Mouse (Mus musculus) layer of hippocampus, adult 9-10 months (tissue): ENCODE measurements around the gene Crebrf.

Experiments used
- DNase-seq: peaks from one replicate; pipeline ENCODE4 v3.0.0; 2022; ENCODE audit warnings: low spot score

The Crebrf gene

DNA sequence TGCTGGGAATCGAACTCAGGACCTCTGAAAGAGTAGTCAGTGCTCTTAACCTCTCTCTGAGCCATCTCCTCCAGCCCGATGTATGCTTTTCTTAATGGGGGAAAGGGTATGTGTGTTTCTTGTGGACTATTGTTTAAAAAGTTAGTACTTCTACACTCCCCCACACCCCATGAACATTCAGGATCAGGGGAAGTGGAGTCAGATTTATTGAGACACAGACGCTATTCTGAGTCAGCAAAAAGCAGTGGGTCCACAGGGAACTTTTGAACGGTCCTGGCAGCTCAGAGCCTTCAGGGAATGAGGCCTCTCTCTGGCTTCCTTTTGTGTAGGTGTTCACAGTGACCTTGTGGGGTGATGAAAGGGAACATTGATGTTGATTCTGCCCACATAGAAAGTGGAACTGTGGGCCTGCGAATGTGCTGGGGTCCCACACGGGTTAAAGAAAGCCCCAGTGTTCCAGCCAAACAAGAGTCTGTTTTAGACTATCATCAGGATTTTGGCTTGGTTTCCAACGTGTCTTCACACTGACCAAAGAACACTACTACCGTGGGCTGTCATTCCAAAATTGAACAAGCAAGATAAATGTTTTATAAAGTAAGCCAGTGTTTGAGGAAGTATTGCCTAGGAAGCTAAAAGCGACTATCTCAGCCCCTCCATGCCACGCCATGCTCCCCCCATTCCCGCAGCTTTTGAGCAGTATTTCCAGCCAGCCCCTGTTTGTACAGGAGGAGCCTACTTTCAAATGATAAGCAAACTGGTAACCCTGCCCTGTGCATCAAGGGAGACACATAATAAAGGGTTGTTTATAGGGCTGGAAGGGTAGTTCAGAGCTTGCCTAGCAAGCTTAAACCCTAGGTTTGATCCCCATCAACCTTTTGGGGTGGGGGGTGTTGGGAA, 9.7 kb upstream of the Crebrf start:
- DNase-seq, result no peak

DNA sequence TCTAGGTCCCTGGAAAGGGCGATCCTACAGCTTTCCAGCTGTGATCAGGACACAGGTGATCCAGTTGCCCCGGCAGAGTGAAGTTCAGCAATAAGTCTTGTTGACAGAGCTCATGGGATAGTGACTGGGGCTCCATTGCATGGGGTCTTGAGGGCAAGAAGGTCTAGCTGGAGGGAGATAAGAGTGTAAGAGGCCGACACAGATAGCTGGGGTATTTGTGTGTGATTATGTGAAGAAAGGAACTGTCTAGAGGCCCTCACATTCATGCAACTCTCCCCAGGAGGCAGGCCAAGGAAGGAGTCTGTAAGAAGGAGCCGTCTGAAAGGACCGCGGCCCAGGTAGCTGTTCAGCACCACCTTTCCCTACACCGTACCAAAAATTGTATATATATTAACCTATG, 8.4 kb upstream of the Crebrf start:
- DNase-seq, result no peak

DNA sequence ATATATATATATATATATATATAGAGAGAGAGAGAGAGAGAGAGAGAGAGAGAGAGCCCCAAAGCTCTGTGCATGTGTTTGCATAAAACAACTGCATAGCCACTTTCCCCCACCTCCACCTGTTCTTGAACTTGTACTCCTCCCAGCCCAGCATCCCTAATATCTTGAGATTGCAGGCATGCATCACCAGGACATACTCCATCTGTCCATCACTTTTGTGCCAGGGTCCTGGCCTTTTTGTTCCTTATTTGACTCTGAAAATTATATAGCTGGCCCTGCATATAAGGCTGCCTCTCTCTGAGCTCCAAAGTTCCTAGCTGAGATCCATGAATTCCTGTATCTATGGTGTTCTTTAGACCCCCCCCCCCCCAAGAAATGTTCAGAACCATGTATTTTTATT, 7.0 kb upstream of the Crebrf start:
- DNase-seq, result no peak

DNA sequence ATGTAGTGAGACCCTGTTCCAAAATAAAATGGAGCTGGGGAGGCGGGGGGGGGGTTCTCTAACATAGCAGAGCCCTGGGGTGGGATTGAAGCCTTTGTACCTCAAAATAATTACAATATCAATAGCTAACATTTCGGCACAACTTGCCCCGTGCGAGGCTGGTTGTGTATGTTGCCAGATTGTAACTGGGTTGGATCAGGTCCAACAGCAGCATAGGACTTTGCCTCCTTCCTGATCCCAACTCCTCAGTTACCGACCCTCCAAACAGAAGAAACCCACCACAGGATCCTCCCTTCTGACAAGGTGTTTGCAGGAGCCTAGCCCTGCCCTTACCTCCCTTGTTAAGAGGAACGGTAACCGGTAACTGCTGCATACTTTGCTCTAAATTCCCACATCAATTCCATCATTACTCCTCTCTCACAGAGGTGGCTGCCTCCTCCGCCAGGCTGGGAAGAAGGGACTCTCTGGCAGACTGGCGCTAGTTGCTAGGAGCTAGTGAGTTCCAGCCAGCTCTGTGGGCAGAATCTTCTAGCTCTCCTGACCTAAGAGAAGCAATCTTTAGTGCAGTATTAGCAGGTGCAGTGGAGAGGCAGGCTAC, 6.4 kb upstream of the Crebrf start:
- DNase-seq, result no peak

DNA sequence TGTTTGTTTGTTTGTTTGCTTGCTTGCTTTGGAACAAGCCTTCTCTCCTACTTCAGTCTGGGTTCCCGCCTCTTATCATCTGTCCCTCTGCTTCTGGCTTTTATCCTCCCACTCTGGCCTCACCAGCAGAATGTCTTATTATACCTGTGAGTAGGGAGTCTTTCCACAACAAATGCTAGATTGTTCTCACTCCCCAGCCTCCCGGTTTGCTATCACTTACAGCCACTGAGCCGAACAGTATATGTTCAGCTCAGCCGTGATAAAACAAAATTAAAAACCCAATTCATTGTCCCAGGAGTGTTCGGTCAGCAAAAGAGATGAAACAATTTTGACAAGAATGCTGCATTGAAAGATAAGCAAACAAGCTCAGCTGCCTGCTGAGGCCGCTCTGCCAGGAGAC, 5.4 kb upstream of the Crebrf start:
- DNase-seq, result no peak

DNA sequence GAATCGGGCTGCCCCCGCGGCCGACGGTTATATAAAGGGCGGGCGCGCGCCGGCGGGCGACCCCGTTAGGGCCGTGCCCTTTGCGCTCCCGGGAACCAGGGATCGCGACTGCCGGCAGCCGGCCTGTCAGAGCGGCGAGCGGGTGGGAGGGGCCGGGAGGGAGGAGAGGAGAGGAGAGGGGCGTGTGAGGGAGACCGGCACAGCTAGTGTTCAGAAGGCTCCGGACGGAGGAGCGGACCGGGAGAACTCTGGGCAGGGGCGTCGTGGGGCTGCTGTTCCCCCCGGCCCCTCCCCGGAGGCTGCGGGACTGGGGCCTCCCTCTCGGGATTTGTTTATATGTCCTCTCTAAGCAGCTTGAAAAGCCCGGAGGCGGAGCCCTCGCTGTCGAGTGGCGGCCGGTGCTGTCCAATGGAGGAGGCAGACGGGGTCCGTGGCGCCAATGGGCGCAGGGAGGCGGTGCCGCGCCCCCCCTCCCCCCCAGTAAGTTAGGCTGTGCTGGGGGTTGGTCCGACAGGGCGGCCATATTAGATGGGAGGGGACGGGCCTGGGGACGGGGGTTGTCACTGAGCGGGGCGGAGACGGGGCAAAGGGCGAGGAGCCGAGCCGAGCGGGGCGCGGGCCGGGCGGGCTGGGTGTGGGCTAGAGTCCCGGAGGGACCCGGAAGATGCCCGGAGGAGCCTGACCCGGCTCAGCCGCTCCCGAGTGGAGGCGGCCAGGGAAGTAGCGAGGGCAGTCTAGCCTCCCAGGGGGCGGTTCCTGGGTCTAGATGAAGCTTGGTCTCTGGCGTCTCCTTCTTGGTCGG, 667 bp downstream of the Crebrf start:
- peak; percentile 88 for DNase-seq

DNA sequence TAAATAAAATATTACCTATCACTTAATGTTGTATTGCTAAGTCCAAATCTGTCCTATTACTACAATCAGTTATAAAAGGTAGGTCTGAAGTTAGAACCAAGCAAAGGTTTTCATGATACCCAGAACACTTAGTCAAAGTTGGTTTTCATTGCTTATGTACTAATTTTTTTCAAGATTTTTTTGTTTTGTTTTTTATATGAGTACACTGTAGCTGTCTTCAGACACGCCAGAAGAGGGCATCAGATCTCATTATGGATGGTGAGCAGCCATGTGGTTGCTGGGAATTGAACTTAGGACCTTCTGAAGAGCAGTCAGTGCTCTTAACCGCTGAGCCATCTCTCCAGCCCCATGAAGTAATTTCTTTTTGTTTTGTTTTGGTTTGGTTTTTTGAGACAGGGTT, 2.4 kb downstream of the Crebrf start:
- no peak for DNase-seq

DNA sequence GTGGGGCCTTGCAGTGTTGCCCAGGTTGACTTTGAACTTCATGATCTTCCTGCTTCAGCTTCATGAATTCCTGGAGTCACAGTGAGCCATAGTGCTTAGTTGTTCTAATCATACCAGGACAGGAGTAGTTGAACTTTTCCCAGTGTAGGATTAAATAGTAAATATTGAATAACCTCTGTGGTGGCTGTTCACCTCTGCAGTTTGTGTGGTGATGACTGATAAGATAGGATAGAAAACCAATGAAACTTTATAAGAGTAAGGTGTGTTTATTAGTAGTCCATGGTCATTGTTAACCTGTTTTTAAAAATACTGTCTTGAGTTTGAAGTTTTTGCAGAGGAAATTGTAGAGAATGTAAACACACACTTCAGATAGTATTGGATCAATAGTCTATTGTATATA, 4.0 kb downstream of the Crebrf start:
- no peak for DNase-seq

DNA sequence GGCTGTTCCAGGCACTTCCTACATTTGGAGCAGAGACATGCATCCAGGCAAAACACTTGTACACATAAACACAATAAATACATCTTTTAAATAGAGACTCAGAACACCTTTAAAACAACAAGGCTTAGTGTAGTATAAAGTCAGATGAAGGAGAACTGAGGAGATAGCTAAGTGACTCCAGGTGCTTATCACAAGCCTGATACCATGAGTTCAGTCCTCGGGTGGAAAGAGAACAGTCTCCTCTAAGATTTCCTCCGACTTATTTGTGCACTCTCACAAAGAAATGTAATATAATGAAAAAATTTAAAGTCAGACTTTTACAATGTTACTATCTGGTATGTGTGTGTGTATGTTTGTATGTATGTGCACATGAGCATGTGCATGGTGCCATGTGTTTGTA, 6.4 kb downstream of the Crebrf start:
- DNase-seq, result no peak

DNA sequence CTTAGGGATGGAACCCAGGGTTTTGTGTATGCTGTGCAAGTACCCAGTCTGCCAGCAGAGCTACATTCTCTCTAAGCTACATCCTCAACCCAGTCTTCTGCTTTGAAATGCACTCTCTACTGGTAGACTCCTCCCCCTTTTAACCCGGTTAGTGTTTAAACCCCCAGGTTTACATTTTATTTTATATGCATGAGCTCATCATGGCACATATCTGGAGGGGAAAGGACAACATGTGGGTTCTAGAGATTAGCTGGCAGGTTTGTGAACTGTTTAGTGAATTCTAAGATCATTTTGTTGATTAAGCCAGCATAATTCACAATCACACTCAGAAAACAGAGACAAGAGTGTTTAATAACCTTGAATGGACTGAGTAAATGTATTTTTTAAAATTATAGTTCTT, 9.3 kb downstream of the Crebrf start:
- no peak for DNase-seq

DNA sequence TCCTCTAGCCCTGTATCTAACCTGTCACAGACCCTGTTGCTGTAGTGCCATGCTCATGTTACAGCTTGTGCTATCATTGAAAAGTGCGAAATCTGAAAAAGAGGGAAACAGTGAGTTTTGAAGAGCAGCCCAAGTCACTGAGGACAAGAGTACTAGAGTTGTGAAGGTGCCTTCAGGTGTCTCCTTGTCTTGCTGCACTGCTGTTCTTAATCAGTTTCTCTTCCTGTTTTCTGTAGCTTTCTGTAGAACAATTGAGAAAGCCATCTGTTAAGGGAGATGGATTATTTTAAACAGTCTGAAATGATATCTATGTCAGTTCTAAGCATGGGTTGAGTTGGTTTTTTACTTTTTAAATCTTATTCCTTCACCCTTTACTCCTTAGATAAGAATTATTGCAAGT, 11.2 kb downstream of the Crebrf start:
- no peak for DNase-seq

DNA sequence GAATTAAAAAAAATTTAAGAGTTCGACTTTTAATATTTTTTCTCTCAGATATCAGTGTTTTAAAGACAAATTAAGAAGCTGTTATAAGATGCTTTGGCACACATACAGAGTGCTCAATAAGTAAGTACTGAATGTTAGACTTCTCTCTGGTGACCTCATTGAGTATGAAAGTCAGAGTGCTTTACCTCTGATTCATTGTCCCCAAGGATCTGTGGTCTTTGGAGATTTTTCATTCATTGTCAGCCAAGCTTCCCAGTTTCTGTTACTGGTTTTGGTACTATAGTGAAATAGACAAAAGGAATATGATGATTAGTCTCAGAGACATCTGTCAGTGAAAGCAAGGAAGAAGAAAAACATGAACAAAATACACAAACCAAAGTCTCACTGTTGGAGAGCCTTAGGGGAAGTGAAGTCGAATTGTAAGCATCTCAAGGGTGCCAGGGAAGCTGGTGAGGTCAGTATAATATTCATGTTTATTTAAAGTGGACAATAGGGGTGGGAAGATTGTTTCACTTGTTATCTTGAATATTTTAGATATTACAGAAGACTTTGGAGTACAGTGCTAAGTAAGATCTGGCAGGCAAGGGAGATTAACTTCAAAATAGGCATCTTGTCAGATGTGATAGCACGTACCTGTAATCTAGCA, 11.8 kb downstream of the Crebrf start:
- DNase-seq, result no peak

DNA sequence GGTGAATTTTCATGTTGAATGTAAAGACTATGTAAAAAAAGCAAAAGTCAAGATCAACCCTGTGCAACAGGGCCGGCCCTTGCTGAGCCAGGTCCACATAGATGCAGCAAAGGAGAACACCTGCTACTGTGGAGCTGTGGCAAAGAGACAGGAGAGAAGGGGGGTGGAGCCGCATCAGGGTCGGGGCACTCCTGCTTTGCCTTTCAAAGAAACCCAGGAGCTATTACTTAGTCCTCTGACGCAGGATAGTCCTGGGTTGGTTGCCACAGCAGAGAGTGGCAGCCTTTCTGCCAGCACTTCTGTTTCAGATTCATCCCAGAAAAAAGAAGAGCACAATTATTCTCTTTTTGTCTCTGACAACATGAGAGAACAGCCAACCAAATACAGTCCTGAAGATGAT, 27.1 kb downstream of the Crebrf start:
- no peak for DNase-seq

DNA sequence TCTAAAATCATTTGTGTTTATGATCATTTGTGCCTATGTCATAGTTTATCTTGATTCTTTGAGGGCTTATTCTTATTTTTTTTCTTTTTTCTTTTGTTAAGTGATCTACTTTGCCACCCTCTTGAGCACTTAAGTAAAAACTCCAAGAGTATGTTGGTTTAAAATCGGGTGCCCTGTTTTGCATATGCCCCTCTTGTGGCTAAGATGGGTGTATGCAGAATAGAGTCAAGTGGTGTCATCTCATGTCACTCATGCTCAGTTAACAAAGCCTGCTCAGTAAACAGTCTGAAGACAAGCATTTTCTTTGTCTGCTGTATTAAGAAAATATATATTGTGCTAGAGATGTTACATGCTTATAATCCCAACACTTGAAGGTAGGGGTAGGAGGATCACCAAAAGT, 27.8 kb downstream of the Crebrf start:
- no peak for DNase-seq

DNA sequence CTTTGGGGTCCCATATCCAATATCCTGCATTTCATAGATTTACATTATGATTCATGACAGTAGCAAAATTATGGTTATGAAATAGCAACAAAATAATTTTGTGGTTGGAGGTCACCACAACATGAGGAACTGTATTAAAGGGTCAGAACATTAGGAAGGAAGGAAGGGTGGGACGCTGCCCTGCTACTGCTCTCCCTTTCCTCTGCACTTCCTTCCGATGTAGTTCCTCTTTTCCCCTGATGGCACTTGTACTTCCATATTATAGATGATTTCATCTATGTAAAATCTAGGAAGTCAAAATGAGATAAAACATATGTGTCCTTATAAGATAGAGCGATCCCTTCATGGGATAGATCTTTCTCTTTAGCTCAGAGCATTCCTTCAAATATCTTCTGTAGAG, 34.5 kb downstream of the Crebrf start:
- no peak for DNase-seq

DNA sequence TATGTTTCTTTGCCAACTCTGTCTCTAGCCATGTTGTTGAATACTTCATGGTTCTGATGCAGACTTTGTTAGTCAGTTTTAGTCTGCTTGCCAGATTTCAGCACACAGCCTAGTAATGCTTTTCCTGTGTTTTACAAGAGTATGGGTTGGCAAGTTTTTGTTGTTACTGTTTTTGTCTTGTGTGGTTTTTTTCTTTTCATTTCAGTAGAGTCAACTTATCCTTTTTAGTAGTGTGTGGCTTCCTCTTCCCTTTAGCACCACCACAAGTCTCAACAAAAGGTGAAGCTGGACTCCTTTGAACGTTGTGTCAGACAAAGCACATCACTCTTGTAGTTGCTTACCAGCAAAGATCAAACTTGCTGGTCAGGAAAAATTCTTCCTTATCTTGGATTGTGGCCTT, 36.8 kb downstream of the Crebrf start:
- DNase-seq, result no peak

DNA sequence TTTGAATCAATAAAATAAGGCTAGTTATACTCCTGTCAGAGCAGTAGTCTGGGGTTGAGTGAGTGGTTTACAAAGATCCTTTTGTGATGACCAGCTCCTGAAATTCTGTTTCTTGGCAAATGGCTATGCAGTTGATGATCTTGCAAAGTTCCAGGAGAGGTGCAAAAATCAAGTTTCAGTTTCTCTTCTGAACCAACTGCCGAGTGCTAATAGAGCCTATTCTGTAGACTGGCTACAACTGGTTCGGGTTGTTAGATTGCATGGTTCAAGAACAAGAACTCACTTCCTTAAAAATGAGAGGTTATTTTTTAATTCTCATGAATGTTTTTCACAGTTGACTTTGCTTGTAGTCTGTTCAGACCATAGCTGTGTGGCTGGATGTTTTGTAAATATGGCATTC, 38.0 kb downstream of the Crebrf start:
- DNase-seq, result no peak

DNA sequence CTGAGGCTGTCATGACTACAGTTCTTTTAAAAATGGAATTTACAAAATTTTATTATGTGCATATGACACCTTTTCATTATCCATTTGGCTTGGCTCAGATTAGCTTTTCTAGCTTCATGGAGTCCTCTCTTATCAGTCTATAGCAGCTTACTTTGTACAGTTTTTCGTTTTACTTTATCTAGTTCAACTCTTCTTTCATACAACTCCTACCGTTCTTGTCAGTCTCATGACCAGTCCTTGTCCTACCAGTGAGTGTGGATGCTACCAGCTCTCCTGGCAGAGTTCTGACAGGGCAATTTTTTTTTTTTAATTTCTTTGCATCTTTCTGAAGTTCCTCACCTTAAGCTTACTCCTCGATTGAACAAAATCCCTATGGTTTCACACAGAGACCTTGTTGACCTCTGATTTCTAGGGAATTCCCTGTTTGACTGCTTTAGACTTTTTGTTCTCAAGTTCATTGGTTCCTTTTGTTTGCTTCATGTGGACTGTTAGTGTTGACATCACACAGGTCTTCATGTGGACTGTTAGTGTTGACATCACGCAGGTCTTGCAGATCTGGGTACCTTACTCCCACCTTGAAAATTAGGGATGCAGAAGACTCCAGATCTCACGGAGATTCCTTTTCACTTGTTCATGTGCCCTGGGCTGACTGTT, 51.8 kb downstream of the Crebrf start:
- no peak for DNase-seq

DNA sequence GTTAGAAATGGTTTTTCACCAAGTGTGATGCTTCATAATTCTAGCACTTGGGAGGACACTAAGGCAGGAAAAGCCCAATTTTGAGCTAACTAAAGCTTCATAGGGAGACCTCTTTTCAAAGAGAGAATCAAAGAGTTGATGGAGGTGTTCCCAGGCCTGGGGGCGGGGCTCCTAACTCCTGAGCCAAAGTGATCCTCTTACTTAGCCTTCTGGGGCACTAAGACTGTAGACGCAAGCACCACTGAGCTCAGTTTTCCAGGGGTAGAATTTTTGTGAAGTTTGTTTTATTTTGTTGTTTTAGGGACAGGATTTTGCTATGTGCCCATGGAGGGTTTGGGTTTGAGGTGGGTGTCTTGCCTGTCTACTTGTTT, 52.3 kb downstream of the Crebrf start:
- DNase-seq, result no peak

DNA sequence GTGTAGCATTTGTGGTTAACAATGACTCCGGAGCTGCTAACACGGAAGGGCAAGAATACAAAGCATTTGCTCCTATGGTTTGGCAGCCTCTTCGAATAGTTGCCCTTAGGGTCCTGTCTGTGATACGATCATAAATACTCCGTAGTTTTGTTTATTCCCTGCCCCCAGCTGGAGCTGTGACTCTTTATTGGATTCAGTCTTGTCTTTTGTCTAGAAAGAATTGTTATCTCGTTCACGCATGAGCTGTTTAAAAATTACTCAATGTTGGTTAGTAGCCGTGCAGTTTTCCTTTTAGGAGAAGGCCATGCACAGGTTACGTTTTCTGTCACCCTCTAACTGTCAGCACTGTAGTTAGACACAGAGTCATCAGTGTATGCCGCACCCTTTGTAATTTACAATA, 60.8 kb downstream of the Crebrf start:
- no peak for DNase-seq

DNA sequence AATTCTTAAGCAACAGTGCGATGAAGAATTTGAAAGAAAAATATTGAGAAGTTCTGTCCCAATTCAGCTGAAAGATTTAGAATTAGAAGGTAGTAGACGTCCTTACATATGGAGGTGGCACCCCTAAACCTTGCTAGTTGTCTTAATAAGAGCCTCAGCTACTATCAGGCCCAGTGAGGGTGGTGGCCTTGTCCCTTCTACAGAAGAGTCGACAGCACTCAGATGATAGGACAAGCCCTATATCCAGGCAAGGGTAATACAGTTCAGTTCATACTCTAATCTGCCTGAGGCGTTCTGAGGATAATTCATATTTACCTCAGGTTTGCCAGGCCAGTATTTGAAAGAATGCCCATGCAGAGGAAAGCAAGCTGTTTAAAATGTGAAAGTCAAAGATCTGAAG, 62.6 kb downstream of the Crebrf start:
- DNase-seq, result no peak

DNA sequence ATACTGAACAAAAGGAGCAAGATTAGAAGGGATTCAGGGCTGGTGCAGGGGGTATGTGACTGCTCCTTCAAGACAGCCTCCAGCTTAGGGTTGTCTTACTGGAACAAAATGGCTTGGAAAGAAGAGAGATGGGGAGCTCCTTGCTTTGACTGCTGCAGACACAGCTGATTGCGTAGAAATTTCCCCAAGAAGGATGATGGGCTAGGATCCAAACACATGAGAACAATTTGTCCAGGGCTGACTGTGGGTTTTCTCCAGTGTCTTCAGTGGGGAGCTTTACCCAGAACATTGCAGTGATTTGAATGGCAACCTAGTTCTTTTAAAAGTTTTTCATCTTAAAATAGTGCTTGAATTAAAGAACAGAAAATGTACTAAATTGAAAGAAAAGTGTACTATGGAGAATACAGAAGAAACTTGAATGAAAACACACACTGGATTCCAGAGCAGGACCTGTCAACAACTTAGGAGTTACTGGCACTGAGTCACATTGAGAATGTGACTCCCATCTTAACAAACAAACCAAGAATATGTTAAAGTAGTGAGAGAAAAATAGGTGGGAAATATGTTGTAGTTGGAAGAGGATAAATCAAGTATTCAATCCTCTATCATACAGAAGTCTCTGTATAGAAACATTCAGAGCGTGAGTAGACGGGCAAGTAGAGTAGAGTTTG, 63.1 kb downstream of the Crebrf start:
- no peak for DNase-seq
